Mouse (Mus musculus): ENCODE results near the gene Gnaq. TPM values are rescaled to one million over a fixed set of nuclear protein-coding genes. Genes with fewer than 3 reads are reported as not detected.

Gnaq gene
- polyA plus RNA-seq, 1 experiment: 96.5 TPM

- TF ChIP-seq POLR2A (IDR thresholded peaks at IDR 0.05; ENCODE audit: borderline replicate concordance, low read depth, low read length) (no peak), CTCF (IDR thresholded peaks at IDR 0.05; ENCODE audit: low read depth, low read length) (no peak)
- Histone ChIP-seq H3K4me3 (ENCODE audit: insufficient read depth, low read length) (no peak overlapping the region), H3K4me1 (ENCODE audit: control insufficient read depth, insufficient read depth, low read length) (peaks cover 10% of the 10 kb centered on the region), H3K27ac (ENCODE audit: insufficient read depth, low read depth, low read length) (peak overlapping the region; percentile 93)
Measured at GRCm38 (mm10) chr19:16121301-16121700, 11.3 kb upstream of the Gnaq start.

GRCm38 (mm10) chr19:16128715-16129114 is 3.9 kb upstream of the Gnaq start:
- Histone ChIP-seq H3K4me1 (ENCODE audit: control insufficient read depth, insufficient read depth, low read length) (peaks cover 16% of the 10 kb centered on the region), H3K27ac (ENCODE audit: insufficient read depth, low read depth, low read length) (no peak overlapping the region), H3K4me3 (ENCODE audit: insufficient read depth, low read length) (no peak overlapping the region)
- no peak for TF ChIP-seq CTCF (IDR thresholded peaks at IDR 0.05; ENCODE audit: low read depth, low read length)
- no peak for TF ChIP-seq POLR2A (IDR thresholded peaks at IDR 0.05; ENCODE audit: borderline replicate concordance, low read depth, low read length)

- H3K4me3 ChIP-seq (ENCODE audit: insufficient read depth, low read length): no peak overlapping the region
- no peak overlapping the region for H3K27ac ChIP-seq (ENCODE audit: insufficient read depth, low read depth, low read length)
- TF ChIP-seq POLR2A (IDR thresholded peaks at IDR 0.05; ENCODE audit: borderline replicate concordance, low read depth, low read length): no peak
- TF ChIP-seq CTCF (IDR thresholded peaks at IDR 0.05; ENCODE audit: low read depth, low read length): no peak
- peaks cover 16% of the 10 kb centered on the region for H3K4me1 ChIP-seq (ENCODE audit: control insufficient read depth, insufficient read depth, low read length)
Measured at GRCm38 (mm10) chr19:16129171-16129570, 3.5 kb upstream of the Gnaq start.

- H3K4me3 ChIP-seq (ENCODE audit: insufficient read depth, low read length): no peak overlapping the region
- H3K4me1 ChIP-seq (ENCODE audit: control insufficient read depth, insufficient read depth, low read length): peaks cover 19% of the 10 kb centered on the region
- peak overlapping the region; percentile 64 for H3K27ac ChIP-seq (ENCODE audit: insufficient read depth, low read depth, low read length)
- TF ChIP-seq POLR2A (IDR thresholded peaks at IDR 0.05; ENCODE audit: borderline replicate concordance, low read depth, low read length) (no peak), CTCF (IDR thresholded peaks at IDR 0.05; ENCODE audit: low read depth, low read length) (no peak)
Measured at GRCm38 (mm10) chr19:16130476-16130875, 2.2 kb upstream of the Gnaq start.

DNA sequence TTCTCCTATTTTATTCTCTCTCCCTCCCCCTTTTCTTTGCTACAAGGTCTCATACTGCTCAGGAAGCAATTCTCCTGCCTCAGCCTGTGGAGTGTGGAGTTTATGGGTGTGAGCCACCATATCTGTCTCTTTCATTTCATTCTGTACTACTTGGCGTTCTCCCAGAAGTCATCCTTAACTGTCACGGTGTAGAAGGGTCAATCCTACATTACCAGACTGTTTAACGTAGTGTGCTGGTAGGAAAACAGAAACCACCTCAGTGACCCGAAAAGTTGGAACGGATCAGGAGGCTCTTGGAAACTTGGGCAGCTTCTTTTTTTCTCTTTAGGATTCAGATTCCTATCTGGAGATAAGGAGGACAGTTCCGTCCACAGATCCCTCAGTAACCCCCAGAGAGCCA is 800 bp upstream of the Gnaq start:
- H3K27ac ChIP-seq (ENCODE audit: insufficient read depth, low read depth, low read length): peak overlapping the region; percentile 86
- peak overlapping the region; percentile 77 for H3K4me3 ChIP-seq (ENCODE audit: insufficient read depth, low read length)
- TF ChIP-seq CTCF (IDR thresholded peaks at IDR 0.05; ENCODE audit: low read depth, low read length) (no peak), POLR2A (IDR thresholded peaks at IDR 0.05; ENCODE audit: borderline replicate concordance, low read depth, low read length) (no peak)
- peaks cover 23% of the 10 kb centered on the region for H3K4me1 ChIP-seq (ENCODE audit: control insufficient read depth, insufficient read depth, low read length)

DNA sequence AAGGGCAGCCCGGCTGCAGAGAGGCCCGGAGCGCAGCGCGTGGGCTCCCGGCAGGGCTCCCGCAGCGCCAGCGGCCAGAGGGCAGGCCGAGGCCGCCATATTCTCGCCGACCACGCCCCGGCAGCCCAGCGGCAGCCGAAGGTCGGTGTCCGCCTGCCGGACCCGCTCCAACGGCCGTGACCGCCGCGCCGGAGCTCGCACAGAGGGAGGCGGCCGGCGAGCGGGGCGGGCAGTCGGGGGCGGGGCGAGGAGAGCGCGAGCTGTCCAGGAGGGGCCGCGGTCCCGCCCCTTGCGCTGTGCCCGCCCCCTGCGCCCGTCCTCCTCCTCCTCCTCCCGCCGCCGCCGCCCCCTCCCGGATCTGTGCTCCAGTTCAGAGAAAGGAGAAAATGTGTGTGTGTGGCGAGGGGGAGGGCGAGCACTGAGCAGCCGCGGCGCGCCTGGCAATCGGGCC is 266 bp upstream of the Gnaq start:
- Histone ChIP-seq H3K4me3 (ENCODE audit: insufficient read depth, low read length) (peak overlapping the region; percentile 100), H3K4me1 (ENCODE audit: control insufficient read depth, insufficient read depth, low read length) (peaks cover 26% of the 10 kb centered on the region), H3K27ac (ENCODE audit: insufficient read depth, low read depth, low read length) (peak overlapping the region; percentile 86)
- TF ChIP-seq POLR2A (IDR thresholded peaks at IDR 0.05; ENCODE audit: borderline replicate concordance, low read depth, low read length) (0 out of 2 replicates have a peak, but pooled peaks have one; percentile 42), CTCF (IDR thresholded peaks at IDR 0.05; ENCODE audit: low read depth, low read length) (no peak)

GRCm38 (mm10) chr19:16132865-16133720 is 462 bp downstream of the Gnaq start:
- Histone ChIP-seq H3K4me1 (ENCODE audit: control insufficient read depth, insufficient read depth, low read length) (peaks cover 32% of the 10 kb centered on the region), H3K27ac (ENCODE audit: insufficient read depth, low read depth, low read length) (peak overlapping the region; percentile 87)

GRCm38 (mm10) chr19:16133721-16134570 is 1.3 kb downstream of the Gnaq start:
- peak overlapping the region; percentile 87 for H3K27ac ChIP-seq (ENCODE audit: insufficient read depth, low read depth, low read length)
- TF ChIP-seq POLR2A (IDR thresholded peaks at IDR 0.05; ENCODE audit: borderline replicate concordance, low read depth, low read length): no peak
- no peak for TF ChIP-seq CTCF (IDR thresholded peaks at IDR 0.05; ENCODE audit: low read depth, low read length)
- H3K4me3 ChIP-seq (ENCODE audit: insufficient read depth, low read length): peak overlapping the region; percentile 100
- H3K4me1 ChIP-seq (ENCODE audit: control insufficient read depth, insufficient read depth, low read length): peaks cover 34% of the 10 kb centered on the region

More at GRCm38 (mm10) chr19:16132865-16133720, 462 bp downstream of the Gnaq start:
- TF ChIP-seq POLR2A (IDR thresholded peaks at IDR 0.05; ENCODE audit: borderline replicate concordance, low read depth, low read length) (no peak), CTCF (IDR thresholded peaks at IDR 0.05; ENCODE audit: low read depth, low read length) (no peak)
- H3K4me3 ChIP-seq (ENCODE audit: insufficient read depth, low read length): peak overlapping the region; percentile 100

GRCm38 (mm10) chr19:16138064-16138580 is 5.5 kb downstream of the Gnaq start:
- Histone ChIP-seq H3K4me1 (ENCODE audit: control insufficient read depth, insufficient read depth, low read length) (peaks cover 52% of the 10 kb centered on the region), H3K4me3 (ENCODE audit: insufficient read depth, low read length) (no peak overlapping the region), H3K27ac (ENCODE audit: insufficient read depth, low read depth, low read length) (no peak overlapping the region)
- TF ChIP-seq CTCF (IDR thresholded peaks at IDR 0.05; ENCODE audit: low read depth, low read length) (no peak), POLR2A (IDR thresholded peaks at IDR 0.05; ENCODE audit: borderline replicate concordance, low read depth, low read length) (no peak)

Data from bone marrow macrophage, adult 2 months (primary cell).